Mouse (Mus musculus) left cerebral cortex, postnatal 36 days (tissue): ENCODE results near the gene Stat2. TPM values are rescaled to one million over a fixed set of nuclear protein-coding genes. Genes with fewer than 3 reads are reported as not detected.

Source experiments
- DNase-seq, 2 experiments: peaks; one replicate each; pipeline ENCODE4 v3.0.0; 2021 to 2022; ENCODE audit warnings: low spot score in 2 of 2, mixed read lengths in 1 of 2
- intact Hi-C: fragments of 180-260 bp; cut with DNase I; formaldehyde crosslinking; loops from one replicate; pipeline ENCODE4 v1.15.1; 2025
- total RNA-seq, 2 experiments: library from RNA; stranded (reverse); gene quantifications; 2 replicates each; pipeline ENCODE4 v1.2.3; 2021

Gene Stat2
- total RNA-seq, result 10 to 100 TPM; 24.0 to 35.6 TPM

- intact Hi-C loops, result no loop called here
- peak; percentile 94 to 97 for DNase-seq
Observed at GRCm38 (mm10) chr10:128270287-128270841, at the start of gene Stat2. Stat2 (plus strand) TSS chr10:128270559.

GRCm38 (mm10) chr10:128221533-128222286, 48.6 kb upstream of the Stat2 start:
- intact Hi-C loops, result no loop called here
- DNase-seq, result no peak

- DNase-seq, result no peak
- intact Hi-C loops, result no loop called here
Observed at GRCm38 (mm10) chr10:128225064-128225463, 45.3 kb upstream of the Stat2 start.

- no peak for DNase-seq
- intact Hi-C loops, result no loop called here
Observed at GRCm38 (mm10) chr10:128225538-128225937, 44.8 kb upstream of the Stat2 start, which contains the start of gene Mip. Mip (plus strand) TSS chr10:128225838.

- intact Hi-C loops, result no loop called here
Observed at GRCm38 (mm10) chr10:128227592-128227991, 42.8 kb upstream of the Stat2 start.

GRCm38 (mm10) chr10:128228009-128228408, 42.4 kb upstream of the Stat2 start:
- intact Hi-C loops, result no loop called here
- DNase-seq, result no peak

More at GRCm38 (mm10) chr10:128227592-128227991, 42.8 kb upstream of the Stat2 start:
- no peak for DNase-seq

- DNase-seq, result no peak
- intact Hi-C loops, result no loop called here
Observed at GRCm38 (mm10) chr10:128230582-128230981, 39.8 kb upstream of the Stat2 start.

GRCm38 (mm10) chr10:128231146-128231545, 39.2 kb upstream of the Stat2 start:
- intact Hi-C loops, result no loop called here

GRCm38 (mm10) chr10:128231697-128232419, 38.5 kb upstream of the Stat2 start, which contains the start of gene Timeless:
Timeless (plus strand) TSS chr10:128232065.
- intact Hi-C loops, result loop anchor here (1.0 kb wide), 1 partner anchor 19 kb away; no protein-coding TSS in a partner anchor
- DNase-seq, result peak; percentile 84 to 90

More at GRCm38 (mm10) chr10:128231146-128231545, 39.2 kb upstream of the Stat2 start:
- no peak for DNase-seq

GRCm38 (mm10) chr10:128232420-128232985, 37.9 kb upstream of the Stat2 start:
- intact Hi-C loops, result loop anchor here (1.0 kb wide), 1 partner anchor 19 kb away; no protein-coding TSS in a partner anchor
- DNase-seq, result peak; percentile 35 to 44

- no peak for DNase-seq
- intact Hi-C loops, result no loop called here
Observed at GRCm38 (mm10) chr10:128236321-128236720, 34.0 kb upstream of the Stat2 start.

GRCm38 (mm10) chr10:128237807-128238480, 32.4 kb upstream of the Stat2 start:
- intact Hi-C loops, result no loop called here
- peak; percentile 27 to 30 for DNase-seq

- DNase-seq, result no peak
- intact Hi-C loops, result no loop called here
Observed at GRCm38 (mm10) chr10:128239140-128239539, 31.2 kb upstream of the Stat2 start.

GRCm38 (mm10) chr10:128240131-128240530, 30.2 kb upstream of the Stat2 start:
- DNase-seq, result no peak
- intact Hi-C loops, result no loop called here

GRCm38 (mm10) chr10:128243252-128243651, 27.1 kb upstream of the Stat2 start:
- intact Hi-C loops, result no loop called here
- DNase-seq, result no peak

GRCm38 (mm10) chr10:128244121-128244520, 26.2 kb upstream of the Stat2 start:
- intact Hi-C loops, result no loop called here
- no peak for DNase-seq

- intact Hi-C loops, result no loop called here
- DNase-seq, result no peak
Observed at GRCm38 (mm10) chr10:128247020-128247732, 23.2 kb upstream of the Stat2 start.

GRCm38 (mm10) chr10:128250565-128250964, 19.8 kb upstream of the Stat2 start:
- no peak for DNase-seq
- intact Hi-C loops, result no loop called here
